Mouse (Mus musculus): Measurements from ENCODE around the gene Pepd. TPM values are rescaled to one million over a fixed set of nuclear protein-coding genes. Genes with fewer than 3 reads are reported as not detected.

The Pepd gene
- polyA plus RNA-seq (2015; fragmentation: Nextera tagmentation; extraction: Ambion mirVana), result 59.3 and 64.1 TPM in 2 replicates

DNA sequence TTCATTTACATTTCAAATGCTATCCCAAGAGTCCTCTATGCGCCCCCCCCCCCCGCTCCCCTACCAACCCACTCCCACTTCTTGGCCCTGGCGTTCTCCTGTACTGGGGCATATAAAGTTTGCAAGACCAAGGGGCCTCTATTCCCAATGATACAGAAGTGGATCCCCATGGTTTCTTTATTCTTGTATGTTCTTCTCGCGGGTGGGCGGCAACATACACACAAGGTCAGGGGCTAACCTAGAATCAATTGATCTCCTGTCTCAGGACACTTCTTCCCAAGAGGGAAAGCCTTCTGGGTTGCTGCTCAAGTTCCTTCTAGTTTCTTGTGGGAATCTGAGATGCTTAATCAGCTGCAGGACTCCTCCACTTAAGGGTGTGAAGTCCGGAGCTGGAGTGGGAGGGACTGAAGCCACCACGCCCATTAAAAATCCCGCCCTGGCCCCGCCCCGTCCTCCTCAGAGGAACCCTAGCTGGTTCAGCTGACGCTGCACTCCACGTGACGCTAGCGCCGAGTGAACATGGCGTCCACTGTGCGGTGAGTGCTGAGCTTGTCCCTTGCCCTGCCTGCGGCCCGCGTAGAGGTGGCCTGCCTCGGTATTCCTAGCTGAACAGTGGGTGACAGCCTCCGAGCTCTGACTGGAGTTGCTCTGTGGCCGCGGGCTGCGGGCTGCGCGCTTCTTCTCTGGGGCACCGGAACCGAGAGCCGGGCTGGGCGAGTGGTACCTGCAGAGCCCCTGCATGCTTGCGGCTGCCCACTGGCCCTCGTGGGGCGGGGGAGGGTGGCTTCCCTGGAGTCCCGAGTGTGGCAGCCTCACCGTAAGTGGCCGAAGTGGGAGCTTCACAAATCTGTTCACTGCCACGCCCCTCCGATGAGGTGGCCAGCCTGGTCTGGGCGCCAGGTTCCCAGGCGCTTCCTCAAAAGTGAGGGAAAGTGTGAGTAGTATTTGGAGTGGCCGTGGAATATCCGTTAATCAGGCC, at the start of gene Pepd:
Gene Pepd, plus strand, starts transcription at position 461 of the 979 bp plus-strand sequence.
- Histone ChIP-seq H3K27ac (replicated peaks) (no peak within 1 kb of the TSS; the same call in 1 of the 2 replicates), H3K4me1 (replicated peaks) (peaks cover 17% of the 10 kb centered on the region), H3K27me3 (peaks cover 11% of the 10 kb centered on the region), H3K36me3 (replicated peaks) (no peaks in the 10 kb centered on the region), H3K4me2 (peak within 1 kb of the TSS; percentile 95), H3K9ac (peak within 1 kb of the TSS; percentile 64), H3K9me3 (replicated peaks) (no peaks in the 10 kb centered on the region), H3K4me3 (replicated peaks) (peak within 1 kb of the TSS; percentile 79)
- ATAC-seq (ENCODE audit: insufficient read depth), result peak; percentile 92
- 6% methylated on average over 44 of the region's 44 CpGs for WGBS (ENCODE audit: insufficient replicate concordance)

DNA sequence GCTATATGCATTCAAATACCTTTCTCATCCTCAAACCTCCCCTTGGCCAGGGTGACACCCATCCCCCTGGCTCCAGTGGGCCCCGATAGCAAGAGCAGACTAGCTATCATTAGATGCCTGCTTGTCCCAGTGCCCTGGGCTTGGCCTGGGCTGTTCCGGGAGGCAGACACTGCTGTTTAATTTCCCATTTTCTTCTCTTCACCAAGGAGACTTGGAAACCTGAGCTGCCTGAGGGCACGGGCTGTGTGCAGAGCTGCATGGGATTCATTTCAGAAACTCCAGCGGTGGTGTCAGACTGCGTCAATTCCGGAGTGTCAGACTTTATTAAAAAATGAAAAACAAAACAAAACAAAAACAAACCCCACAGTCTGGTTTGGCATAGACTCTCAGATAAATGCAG, 44.9 kb upstream of the Pepd start:
- Histone ChIP-seq H3K9me3 (replicated peaks) (no peaks in the 10 kb centered on the region), H3K4me3 (replicated peaks) (no peak overlapping the region), H3K4me2 (no peak overlapping the region), H3K4me1 (replicated peaks) (no peaks in the 10 kb centered on the region), H3K9ac (no peak overlapping the region), H3K36me3 (replicated peaks) (no peaks in the 10 kb centered on the region), H3K27ac (replicated peaks) (no peak overlapping the region), H3K27me3 (no peaks in the 10 kb centered on the region)
- ATAC-seq (ENCODE audit: insufficient read depth), result no peak
- 66% methylated on average over 6 of the region's 6 CpGs for WGBS (ENCODE audit: insufficient replicate concordance)

- Histone ChIP-seq H3K27ac (replicated peaks) (no peak overlapping the region), H3K4me3 (replicated peaks) (no peak overlapping the region), H3K36me3 (replicated peaks) (no peaks in the 10 kb centered on the region), H3K4me2 (no peak overlapping the region), H3K9ac (no peak overlapping the region), H3K9me3 (replicated peaks) (no peaks in the 10 kb centered on the region), H3K27me3 (no peaks in the 10 kb centered on the region), H3K4me1 (replicated peaks) (no peaks in the 10 kb centered on the region)
- 70% methylated on average over 13 of the region's 13 CpGs for WGBS (ENCODE audit: insufficient replicate concordance)
- ATAC-seq (ENCODE audit: insufficient read depth), result no peak
These were observed 42.5 kb upstream of the Pepd start for GRCm38 (mm10) chr7:34869693-34870092.

- WGBS (ENCODE audit: insufficient replicate concordance), result 50% methylated on average over 7 of the region's 7 CpGs
These were observed 35.4 kb upstream of the Pepd start for GRCm38 (mm10) chr7:34876787-34877186.

GRCm38 (mm10) chr7:34877820-34878219, 34.4 kb upstream of the Pepd start:
- Histone ChIP-seq H3K27ac (replicated peaks) (no peak overlapping the region), H3K4me2 (no peak overlapping the region), H3K9me3 (replicated peaks) (no peaks in the 10 kb centered on the region), H3K4me1 (replicated peaks) (no peaks in the 10 kb centered on the region), H3K9ac (no peak overlapping the region), H3K36me3 (replicated peaks) (no peaks in the 10 kb centered on the region), H3K27me3 (no peaks in the 10 kb centered on the region), H3K4me3 (replicated peaks) (no peak overlapping the region)
- WGBS (ENCODE audit: insufficient replicate concordance), result 59% methylated on average over 7 of the region's 7 CpGs
- ATAC-seq (ENCODE audit: insufficient read depth), result no peak

More at GRCm38 (mm10) chr7:34876787-34877186, 35.4 kb upstream of the Pepd start:
- no peak overlapping the region for H3K4me2 ChIP-seq
- H3K27ac ChIP-seq (replicated peaks), result no peak overlapping the region
- no peak for ATAC-seq (ENCODE audit: insufficient read depth)
- no peaks in the 10 kb centered on the region for H3K27me3 ChIP-seq
- H3K4me3 ChIP-seq (replicated peaks), result no peak overlapping the region
- no peaks in the 10 kb centered on the region for H3K4me1 ChIP-seq (replicated peaks)
- H3K9ac ChIP-seq, result no peak overlapping the region
- H3K9me3 ChIP-seq (replicated peaks), result no peaks in the 10 kb centered on the region
- no peaks in the 10 kb centered on the region for H3K36me3 ChIP-seq (replicated peaks)

GRCm38 (mm10) chr7:34888441-34888840, 23.7 kb upstream of the Pepd start:
- 51% methylated on average over 6 of the region's 6 CpGs for WGBS (ENCODE audit: insufficient replicate concordance)
- H3K36me3 ChIP-seq (replicated peaks), result no peaks in the 10 kb centered on the region
- no peaks in the 10 kb centered on the region for H3K4me1 ChIP-seq (replicated peaks)
- H3K9me3 ChIP-seq (replicated peaks), result no peaks in the 10 kb centered on the region
- H3K4me2 ChIP-seq, result no peak overlapping the region
- H3K9ac ChIP-seq, result no peak overlapping the region
- no peak overlapping the region for H3K4me3 ChIP-seq (replicated peaks)
- no peak for ATAC-seq (ENCODE audit: insufficient read depth)
- H3K27ac ChIP-seq (replicated peaks), result no peak overlapping the region
- H3K27me3 ChIP-seq, result no peaks in the 10 kb centered on the region

DNA sequence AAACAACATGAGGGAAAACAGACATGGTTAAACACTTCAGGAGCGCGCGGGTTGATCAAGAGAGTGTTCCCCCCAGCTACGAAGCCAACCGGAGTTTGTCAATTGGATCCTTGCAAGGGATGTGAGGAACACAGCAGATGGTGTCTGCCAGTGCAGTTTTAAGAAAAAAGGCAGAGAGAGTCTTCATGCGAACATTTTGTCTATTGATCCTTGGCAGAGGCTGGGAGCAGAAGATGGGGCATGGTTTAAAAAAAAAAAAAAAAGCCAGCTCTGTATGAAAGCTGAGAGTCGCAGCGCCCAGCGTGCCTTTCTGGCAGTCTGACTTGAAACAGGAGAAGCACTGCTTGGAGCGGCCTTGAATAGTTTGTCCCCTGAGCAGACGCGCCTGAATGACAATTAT, 23.3 kb upstream of the Pepd start:
- Histone ChIP-seq H3K9me3 (replicated peaks) (no peaks in the 10 kb centered on the region), H3K4me2 (no peak overlapping the region), H3K27me3 (no peaks in the 10 kb centered on the region), H3K27ac (replicated peaks) (no peak overlapping the region), H3K4me1 (replicated peaks) (no peaks in the 10 kb centered on the region), H3K9ac (no peak overlapping the region), H3K36me3 (replicated peaks) (no peaks in the 10 kb centered on the region), H3K4me3 (replicated peaks) (no peak overlapping the region)
- WGBS (ENCODE audit: insufficient replicate concordance), result 62% methylated on average over 12 of the region's 12 CpGs
- ATAC-seq (ENCODE audit: insufficient read depth), result no peak

DNA sequence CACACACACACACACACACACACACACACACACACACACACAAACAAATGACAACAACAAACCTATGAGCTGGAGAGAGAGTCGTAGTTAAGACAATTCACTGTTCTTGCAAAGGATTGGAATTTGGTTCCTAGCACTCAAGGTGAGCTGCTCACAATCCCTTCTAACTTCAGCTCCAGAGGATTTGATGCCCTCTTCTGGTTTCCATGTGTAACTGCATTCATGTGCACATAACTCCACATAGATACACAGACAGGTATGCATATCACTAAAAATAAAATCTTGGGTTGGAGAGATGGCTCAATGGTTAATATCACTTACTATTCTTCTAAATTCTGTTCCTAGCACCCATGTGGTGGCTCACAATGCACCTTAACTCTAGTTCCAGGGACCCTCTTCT, 19.3 kb upstream of the Pepd start:
- H3K9me3 ChIP-seq (replicated peaks), result no peaks in the 10 kb centered on the region
- H3K4me1 ChIP-seq (replicated peaks), result no peaks in the 10 kb centered on the region
- no peak overlapping the region for H3K4me2 ChIP-seq
- H3K27ac ChIP-seq (replicated peaks), result no peak overlapping the region
- H3K27me3 ChIP-seq, result no peaks in the 10 kb centered on the region
- H3K9ac ChIP-seq, result no peak overlapping the region
- no peaks in the 10 kb centered on the region for H3K36me3 ChIP-seq (replicated peaks)
- no peak for ATAC-seq (ENCODE audit: insufficient read depth)
- WGBS (ENCODE audit: insufficient replicate concordance), result 79% methylated on average over 1 of the region's 1 CpGs
- no peak overlapping the region for H3K4me3 ChIP-seq (replicated peaks)

GRCm38 (mm10) chr7:34896461-34896860, 15.7 kb upstream of the Pepd start:
- H3K27me3 ChIP-seq, result no peaks in the 10 kb centered on the region
- 48% methylated on average over 4 of the region's 4 CpGs for WGBS (ENCODE audit: insufficient replicate concordance)
- no peak for ATAC-seq (ENCODE audit: insufficient read depth)
- H3K9me3 ChIP-seq (replicated peaks), result no peaks in the 10 kb centered on the region
- H3K27ac ChIP-seq (replicated peaks), result no peak overlapping the region
- H3K36me3 ChIP-seq (replicated peaks), result no peaks in the 10 kb centered on the region
- H3K4me3 ChIP-seq (replicated peaks), result no peak overlapping the region
- H3K4me2 ChIP-seq, result no peak overlapping the region
- no peaks in the 10 kb centered on the region for H3K4me1 ChIP-seq (replicated peaks)
- no peak overlapping the region for H3K9ac ChIP-seq

GRCm38 (mm10) chr7:34897058-34897457, 15.1 kb upstream of the Pepd start:
- Histone ChIP-seq H3K4me3 (replicated peaks) (no peak overlapping the region), H3K4me1 (replicated peaks) (no peaks in the 10 kb centered on the region), H3K27ac (replicated peaks) (no peak overlapping the region), H3K9ac (no peak overlapping the region), H3K9me3 (replicated peaks) (no peaks in the 10 kb centered on the region), H3K27me3 (no peaks in the 10 kb centered on the region), H3K36me3 (replicated peaks) (no peaks in the 10 kb centered on the region), H3K4me2 (no peak overlapping the region)
- ATAC-seq (ENCODE audit: insufficient read depth), result no peak
- 7% methylated on average over 1 of the region's 1 CpGs for WGBS (ENCODE audit: insufficient replicate concordance)

GRCm38 (mm10) chr7:34910096-34911066, 1.8 kb upstream of the Pepd start:
- Histone ChIP-seq H3K9ac (no peak overlapping the region), H3K9me3 (replicated peaks) (no peaks in the 10 kb centered on the region), H3K27me3 (peaks cover 11% of the 10 kb centered on the region), H3K36me3 (replicated peaks) (no peaks in the 10 kb centered on the region), H3K27ac (replicated peaks) (no peak overlapping the region), H3K4me1 (replicated peaks) (peaks cover 17% of the 10 kb centered on the region), H3K4me3 (replicated peaks) (no peak overlapping the region), H3K4me2 (no peak overlapping the region)
- WGBS (ENCODE audit: insufficient replicate concordance), result 28% methylated on average over 24 of the region's 24 CpGs
- ATAC-seq (ENCODE audit: insufficient read depth), result no peak

Data from liver, embryonic 15.5 days (tissue).